Mouse (Mus musculus): ENCODE measurements around the gene Epm2aip1. TPM values are rescaled to one million over a fixed set of nuclear protein-coding genes. Genes with fewer than 3 reads are reported as not detected.
A peak's percentile ranks its signal among the peaks of the same experiment; 100 is the strongest.

Epm2aip1 gene
- polyA plus RNA-seq, 1 experiment from 2014 or later: 29.7 TPM

DNA sequence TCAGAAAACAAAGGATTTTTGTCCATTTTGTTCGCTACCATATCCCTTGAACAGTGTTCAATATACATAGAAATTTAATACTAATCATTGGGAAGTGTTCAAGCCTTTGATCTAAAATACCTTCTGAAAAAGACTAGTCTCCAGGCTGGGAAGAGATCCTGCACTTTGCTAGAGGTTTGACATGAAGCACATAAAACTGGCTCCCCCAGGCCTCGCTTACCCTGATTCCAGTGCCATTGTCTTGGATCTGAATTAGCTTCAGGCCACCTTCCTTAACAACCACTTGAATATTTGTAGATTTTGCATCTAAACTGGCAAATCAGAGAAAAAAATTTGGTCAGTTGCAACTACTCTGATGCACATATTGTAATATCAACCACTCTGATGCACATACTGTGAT lies 3.7 kb upstream of the Epm2aip1 start:
- DNase-seq (ENCODE audit: low spot score): no peak
- Histone ChIP-seq H3K9me3 (no peaks in the 10 kb centered on the region), H3K4me3 (no peak overlapping the region), H3K27ac (replicated peaks) (no peak overlapping the region), H3K4me1 (peaks cover 15% of the 10 kb centered on the region), H3K36me3 (replicated peaks) (peaks cover 48% of the 10 kb centered on the region), H3K27me3 (replicated peaks; ENCODE audit: low read depth, poor library complexity, severe bottlenecking) (no peaks in the 10 kb centered on the region)
- 96% methylated on average over 2 of the region's 2 CpGs for WGBS

DNA sequence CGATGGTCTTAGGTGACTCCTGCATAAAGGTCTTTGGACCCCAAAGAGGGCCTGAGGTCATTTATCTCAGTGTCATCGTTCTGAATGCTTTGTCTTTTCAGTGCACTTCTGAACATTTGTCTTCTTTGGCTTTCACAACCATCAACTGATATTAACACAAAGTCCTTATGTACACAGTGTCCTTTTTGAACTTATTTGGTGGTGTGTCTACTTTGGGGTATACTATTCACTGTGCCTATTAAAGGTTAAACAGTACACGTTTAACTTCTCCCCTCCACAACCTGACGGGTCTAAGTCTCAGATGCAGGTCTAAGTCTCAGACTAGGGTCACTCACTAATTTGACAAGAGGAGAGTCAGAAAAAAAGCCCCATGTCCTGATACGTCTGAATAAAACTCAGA lies 1.1 kb upstream of the Epm2aip1 start:
- 18% methylated on average over 5 of the region's 5 CpGs for WGBS

DNA sequence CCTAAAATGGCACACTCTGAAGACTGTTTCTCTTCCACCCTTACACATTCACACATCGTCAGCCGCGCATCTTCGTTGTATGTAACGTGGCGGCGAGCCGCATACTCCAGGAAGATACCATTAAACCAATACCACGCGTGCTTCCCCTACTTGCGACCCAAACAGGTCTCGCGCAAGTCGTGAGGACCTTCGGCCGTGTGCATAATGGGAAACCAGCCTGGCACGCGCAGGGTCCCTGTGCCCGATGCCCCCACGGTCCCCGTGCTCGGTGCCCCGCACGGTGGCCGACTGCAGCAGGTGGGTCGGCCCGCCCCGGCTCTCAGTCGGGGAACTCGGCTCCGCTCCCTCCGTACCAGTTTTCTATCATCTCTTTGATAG lies 684 bp upstream of the Epm2aip1 start:
- H3K4me1 ChIP-seq: peaks cover 44% of the 10 kb centered on the region
- H3K36me3 ChIP-seq (replicated peaks): peaks cover 51% of the 10 kb centered on the region
- H3K9me3 ChIP-seq: no peaks in the 10 kb centered on the region
- peak overlapping the region; percentile 69 for H3K4me3 ChIP-seq
- peak overlapping the region; percentile 96 for H3K27ac ChIP-seq (replicated peaks)
- no peak for DNase-seq (ENCODE audit: low spot score)
- no peaks in the 10 kb centered on the region for H3K27me3 ChIP-seq (replicated peaks; ENCODE audit: low read depth, poor library complexity, severe bottlenecking)
- WGBS: under 1% methylated on average over 32 of the region's 32 CpGs

More for the DNA sequence above, 1.1 kb upstream of the Epm2aip1 start:
- no peak for DNase-seq (ENCODE audit: low spot score)
- peaks cover 41% of the 10 kb centered on the region for H3K4me1 ChIP-seq
- H3K27ac ChIP-seq (replicated peaks): peak overlapping the region; percentile 96
- no peaks in the 10 kb centered on the region for H3K27me3 ChIP-seq (replicated peaks; ENCODE audit: low read depth, poor library complexity, severe bottlenecking)
- no peaks in the 10 kb centered on the region for H3K9me3 ChIP-seq
- peaks cover 49% of the 10 kb centered on the region for H3K36me3 ChIP-seq (replicated peaks)
- peak overlapping the region; percentile 69 for H3K4me3 ChIP-seq

DNA sequence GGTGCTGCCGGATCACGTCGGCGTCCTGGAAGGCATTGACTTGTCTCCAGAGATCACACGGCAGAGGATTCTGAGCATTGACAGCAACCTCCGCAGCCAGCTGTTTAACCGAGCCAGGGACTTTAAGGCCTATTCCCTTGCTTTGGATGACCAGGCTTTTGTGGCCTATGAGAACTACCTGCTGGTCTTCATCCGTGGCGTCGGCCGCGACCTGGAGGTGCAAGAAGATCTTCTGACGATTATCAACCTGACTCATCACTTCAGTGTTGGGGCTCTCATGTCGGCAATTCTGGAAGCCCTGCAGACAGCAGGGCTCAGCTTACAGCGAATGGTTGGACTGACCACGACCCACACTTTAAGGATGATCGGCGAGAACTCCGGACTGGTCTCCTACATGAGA lies 627 bp downstream of the Epm2aip1 start:
- Histone ChIP-seq H3K27me3 (replicated peaks; ENCODE audit: low read depth, poor library complexity, severe bottlenecking) (no peaks in the 10 kb centered on the region), H3K4me3 (peak overlapping the region; percentile 69), H3K9me3 (no peaks in the 10 kb centered on the region), H3K27ac (replicated peaks) (peak overlapping the region; percentile 96), H3K4me1 (peaks cover 50% of the 10 kb centered on the region), H3K36me3 (replicated peaks) (peaks cover 51% of the 10 kb centered on the region)
- no peak for DNase-seq (ENCODE audit: low spot score)
- 17% methylated on average over 19 of the region's 19 CpGs for WGBS

DNA sequence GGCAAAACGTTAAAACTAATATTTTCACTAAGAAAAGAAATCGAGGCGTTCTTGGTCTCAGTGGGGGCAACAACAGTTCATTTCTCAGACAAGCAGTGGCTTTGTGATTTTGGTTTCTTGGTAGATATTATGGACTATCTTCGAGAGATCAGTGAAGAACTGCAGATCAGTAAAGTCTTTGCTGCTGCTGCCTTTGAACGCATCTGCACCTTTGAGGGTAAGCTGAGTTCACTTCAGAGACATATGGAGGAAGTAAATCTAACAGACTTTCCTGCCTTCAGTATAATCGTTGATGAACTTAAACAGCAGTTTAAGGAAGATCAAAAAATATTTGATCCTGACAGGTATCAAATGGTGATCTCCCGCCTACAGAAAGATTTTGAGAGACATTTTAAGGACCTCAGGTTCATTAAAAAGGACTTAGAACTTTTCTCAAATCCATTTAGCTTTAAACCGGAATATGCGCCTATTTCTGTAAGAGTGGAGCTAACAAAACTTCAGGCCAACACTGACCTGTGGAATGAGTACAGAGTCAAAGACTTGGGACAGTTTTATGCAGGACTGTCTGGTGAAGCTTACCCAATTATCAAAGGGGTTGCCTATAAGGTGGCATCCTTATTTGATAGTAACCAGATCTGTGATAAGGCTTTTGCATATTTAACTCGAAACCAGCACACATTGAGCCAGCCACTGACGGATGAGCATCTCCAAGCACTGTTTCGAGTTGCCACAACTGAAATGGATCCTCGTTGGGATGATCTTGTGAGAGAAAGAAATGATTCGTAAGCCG lies 1.5 kb downstream of the Epm2aip1 start:
- Histone ChIP-seq H3K27me3 (replicated peaks; ENCODE audit: low read depth, poor library complexity, severe bottlenecking) (no peaks in the 10 kb centered on the region), H3K27ac (replicated peaks) (no peak overlapping the region), H3K36me3 (replicated peaks) (peaks cover 51% of the 10 kb centered on the region), H3K4me1 (peaks cover 50% of the 10 kb centered on the region), H3K4me3 (peak overlapping the region; percentile 69), H3K9me3 (no peaks in the 10 kb centered on the region)
- no peak for DNase-seq (ENCODE audit: low spot score)
- 82% methylated on average over 15 of the region's 15 CpGs for WGBS

DNA sequence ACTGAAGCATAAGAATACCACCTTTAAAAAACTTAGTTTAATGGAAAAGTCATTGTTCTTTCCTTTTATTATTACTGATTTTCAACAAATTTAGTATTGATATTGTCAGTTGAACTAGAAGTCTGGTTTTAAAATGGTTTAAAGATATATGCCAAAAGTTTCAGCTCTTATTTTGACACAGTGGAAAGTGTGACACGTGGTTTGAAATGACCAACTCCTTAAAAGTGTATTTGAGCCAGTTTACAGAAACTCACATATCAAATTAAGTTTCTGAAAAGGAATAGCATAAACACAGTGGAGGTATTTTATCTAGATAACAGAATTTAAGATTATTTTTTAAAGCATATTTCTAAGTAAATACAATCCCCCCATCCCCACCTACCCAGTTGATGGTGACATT lies 2.2 kb downstream of the Epm2aip1 start:
- Histone ChIP-seq H3K27ac (replicated peaks) (no peak overlapping the region), H3K9me3 (no peaks in the 10 kb centered on the region), H3K36me3 (replicated peaks) (peaks cover 59% of the 10 kb centered on the region), H3K4me3 (peak overlapping the region; percentile 69), H3K4me1 (peaks cover 50% of the 10 kb centered on the region), H3K27me3 (replicated peaks; ENCODE audit: low read depth, poor library complexity, severe bottlenecking) (no peaks in the 10 kb centered on the region)
- DNase-seq (ENCODE audit: low spot score): no peak
- 90% methylated on average over 1 of the region's 1 CpGs for WGBS

DNA sequence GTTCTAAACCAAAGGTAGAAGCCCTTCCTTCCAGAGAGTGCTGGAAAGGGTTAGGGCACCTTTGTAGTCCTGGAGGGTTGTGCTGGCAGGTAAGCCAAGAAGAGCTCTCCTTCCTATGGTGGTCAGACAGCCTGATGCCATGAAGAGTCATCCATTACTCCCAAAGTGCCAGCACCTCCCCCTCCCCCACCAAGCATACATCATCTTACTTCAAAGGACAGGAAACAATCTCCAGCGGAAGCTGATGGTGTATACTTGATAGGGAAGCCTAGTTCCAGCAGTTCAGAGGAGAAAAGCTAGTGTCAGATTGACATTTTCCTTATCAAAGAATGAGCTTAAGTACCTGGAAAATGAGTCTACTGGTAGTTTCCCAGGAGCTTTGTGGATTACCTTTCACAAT lies 3.4 kb downstream of the Epm2aip1 start:
- H3K4me1 ChIP-seq: peaks cover 47% of the 10 kb centered on the region
- peak overlapping the region; percentile 69; the same call in 1 of the 2 replicates for H3K4me3 ChIP-seq
- 49% methylated on average over 1 of the region's 1 CpGs for WGBS

DNA sequence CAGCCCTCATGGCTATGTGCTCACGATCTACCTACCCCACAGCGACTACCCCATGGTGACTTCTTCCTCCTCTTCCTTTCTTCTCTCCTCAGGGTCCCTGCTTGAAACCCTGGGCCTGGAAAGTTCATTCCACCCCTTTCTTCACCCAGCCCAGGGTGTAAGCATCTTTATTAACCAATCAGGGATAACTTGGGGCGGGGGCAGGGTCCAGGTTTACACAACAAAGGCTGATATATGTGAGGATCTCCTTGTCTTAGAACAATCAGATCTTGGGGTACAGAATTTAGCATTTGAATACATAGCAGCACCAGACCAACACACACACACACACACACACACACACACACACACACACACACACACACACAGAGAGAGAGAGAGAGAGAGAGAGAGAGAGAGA lies 13.3 kb downstream of the Epm2aip1 start:
- no peak for DNase-seq (ENCODE audit: low spot score)
- H3K36me3 ChIP-seq (replicated peaks): no peaks in the 10 kb centered on the region
- 36% methylated on average over 3 of the region's 3 CpGs for WGBS

More for the DNA sequence above, 3.4 kb downstream of the Epm2aip1 start:
- H3K27ac ChIP-seq (replicated peaks): no peak overlapping the region
- H3K36me3 ChIP-seq (replicated peaks): peaks cover 69% of the 10 kb centered on the region
- H3K27me3 ChIP-seq (replicated peaks; ENCODE audit: low read depth, poor library complexity, severe bottlenecking): no peaks in the 10 kb centered on the region
- no peaks in the 10 kb centered on the region for H3K9me3 ChIP-seq
- DNase-seq (ENCODE audit: low spot score): peak; percentile 21

DNA sequence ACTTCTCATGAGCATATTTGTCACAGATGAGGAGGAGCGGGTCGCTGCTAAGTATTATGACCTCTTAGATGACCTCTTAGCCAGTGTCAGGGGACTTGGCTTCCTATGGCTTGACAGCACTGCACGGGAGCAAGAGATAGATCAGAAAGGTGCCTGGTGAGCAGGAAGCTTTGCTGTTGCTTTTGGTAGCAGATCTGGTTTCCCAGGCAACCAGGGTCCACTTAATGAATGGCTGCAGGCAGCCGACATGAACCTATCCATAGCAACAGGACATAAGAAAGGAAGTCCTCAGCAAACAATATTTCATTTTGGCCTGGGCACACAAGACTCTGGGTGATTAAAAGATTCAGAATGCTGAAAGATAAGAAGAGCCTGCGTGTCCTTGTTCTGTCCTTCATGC lies 13.9 kb downstream of the Epm2aip1 start:
- Histone ChIP-seq H3K4me1 (peaks cover 19% of the 10 kb centered on the region), H3K27ac (replicated peaks) (no peak overlapping the region), H3K9me3 (no peaks in the 10 kb centered on the region), H3K36me3 (replicated peaks) (no peaks in the 10 kb centered on the region), H3K27me3 (replicated peaks; ENCODE audit: low read depth, poor library complexity, severe bottlenecking) (no peaks in the 10 kb centered on the region), H3K4me3 (no peak overlapping the region)
- DNase-seq (ENCODE audit: low spot score): peak; percentile 46
- WGBS: 26% methylated on average over 5 of the region's 5 CpGs

More for the DNA sequence above, 13.3 kb downstream of the Epm2aip1 start:
- H3K27me3 ChIP-seq (replicated peaks; ENCODE audit: low read depth, poor library complexity, severe bottlenecking): no peaks in the 10 kb centered on the region
- peaks cover 17% of the 10 kb centered on the region for H3K4me1 ChIP-seq
- no peak overlapping the region for H3K4me3 ChIP-seq
- no peak overlapping the region for H3K27ac ChIP-seq (replicated peaks)
- H3K9me3 ChIP-seq: no peaks in the 10 kb centered on the region

DNA sequence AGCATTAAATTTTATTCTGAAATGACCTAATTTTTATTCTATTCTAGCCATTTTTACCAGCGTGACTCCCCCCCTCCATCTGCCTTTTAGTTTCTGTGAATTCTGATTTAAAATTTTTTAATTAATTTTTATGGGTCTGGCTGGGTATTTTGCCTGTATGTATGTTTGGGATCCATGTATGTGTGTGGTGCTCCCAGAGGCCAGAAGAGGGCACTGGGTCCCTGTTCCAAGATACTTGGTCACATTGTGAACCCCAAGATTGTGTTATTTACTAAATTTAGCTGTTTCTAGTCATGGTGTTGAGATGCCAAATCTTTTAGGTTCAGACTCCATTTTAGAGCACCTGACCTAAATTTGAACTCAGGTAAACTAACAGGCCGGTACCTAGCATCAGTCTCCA lies 14.7 kb downstream of the Epm2aip1 start:
- DNase-seq (ENCODE audit: low spot score): no peak
- H3K9me3 ChIP-seq: no peaks in the 10 kb centered on the region
- no peaks in the 10 kb centered on the region for H3K36me3 ChIP-seq (replicated peaks)
- no peak overlapping the region for H3K27ac ChIP-seq (replicated peaks)
- WGBS: 83% methylated on average over 2 of the region's 2 CpGs
- no peak overlapping the region for H3K4me3 ChIP-seq
- H3K27me3 ChIP-seq (replicated peaks; ENCODE audit: low read depth, poor library complexity, severe bottlenecking): no peaks in the 10 kb centered on the region
- H3K4me1 ChIP-seq: peaks cover 19% of the 10 kb centered on the region

DNA sequence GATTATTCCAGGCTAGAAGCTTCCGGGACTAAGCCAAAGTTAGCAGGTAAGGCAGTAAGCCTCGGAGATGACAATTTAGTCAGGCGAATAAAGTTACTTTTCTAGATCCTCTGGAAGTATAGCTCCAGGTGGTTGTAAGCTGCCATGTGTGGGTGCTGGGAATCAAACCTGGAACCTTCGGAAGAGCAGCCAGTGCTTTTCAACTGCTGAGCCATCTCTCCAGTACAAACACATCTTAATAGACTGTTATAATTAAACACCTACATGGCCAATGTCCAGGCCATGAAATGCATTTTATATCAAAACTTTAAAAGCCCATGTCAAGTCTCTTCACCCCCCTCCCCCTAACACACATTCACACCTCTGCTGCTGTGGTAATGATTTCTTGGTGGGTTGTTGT lies 16.2 kb downstream of the Epm2aip1 start:
- H3K36me3 ChIP-seq (replicated peaks): no peaks in the 10 kb centered on the region
- no peak overlapping the region for H3K27ac ChIP-seq (replicated peaks)
- no peak overlapping the region for H3K4me3 ChIP-seq
- H3K4me1 ChIP-seq: peaks cover 19% of the 10 kb centered on the region
- H3K27me3 ChIP-seq (replicated peaks; ENCODE audit: low read depth, poor library complexity, severe bottlenecking): 0 out of 2 replicates have a peak, but pooled peaks cover 3% of the 10 kb centered on the region
- no peak for DNase-seq (ENCODE audit: low spot score)
- WGBS: 93% methylated on average over 4 of the region's 4 CpGs
- no peaks in the 10 kb centered on the region for H3K9me3 ChIP-seq

DNA sequence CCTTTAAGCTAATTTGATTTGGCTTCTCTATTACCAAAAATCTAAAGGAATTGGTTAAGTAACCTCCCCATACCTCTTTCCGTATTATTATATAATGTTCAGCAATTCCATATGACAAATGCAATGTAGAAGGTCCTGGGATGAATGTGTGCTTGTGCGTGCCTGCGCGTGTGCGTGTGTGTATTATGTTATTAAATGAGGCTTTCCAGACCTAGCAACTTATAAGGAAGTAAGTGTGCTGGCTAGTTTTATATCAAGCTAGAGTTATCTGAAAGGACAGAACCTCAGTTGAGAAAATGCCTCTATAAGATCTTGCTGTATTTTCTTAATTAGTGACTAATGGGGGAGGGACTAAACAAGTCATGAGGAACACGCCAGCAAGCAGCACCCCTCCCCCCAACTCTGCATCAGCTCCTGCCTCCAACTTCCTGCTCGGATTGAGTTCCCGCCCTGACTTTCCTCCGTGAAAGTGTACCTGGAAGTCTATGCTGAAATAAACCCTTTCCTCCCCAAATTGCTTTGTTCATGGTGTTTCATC lies 17.6 kb downstream of the Epm2aip1 start:
- no peaks in the 10 kb centered on the region for H3K9me3 ChIP-seq
- DNase-seq (ENCODE audit: low spot score): peak; percentile 63
- H3K27ac ChIP-seq (replicated peaks): peak overlapping the region; percentile 75
- peak overlapping the region; percentile 39 for H3K4me3 ChIP-seq
- WGBS: 52% methylated on average over 9 of the region's 9 CpGs
- H3K27me3 ChIP-seq (replicated peaks; ENCODE audit: low read depth, poor library complexity, severe bottlenecking): 0 out of 2 replicates have a peak, but pooled peaks cover 3% of the 10 kb centered on the region
- no peaks in the 10 kb centered on the region for H3K36me3 ChIP-seq (replicated peaks)
- peaks cover 19% of the 10 kb centered on the region for H3K4me1 ChIP-seq

DNA sequence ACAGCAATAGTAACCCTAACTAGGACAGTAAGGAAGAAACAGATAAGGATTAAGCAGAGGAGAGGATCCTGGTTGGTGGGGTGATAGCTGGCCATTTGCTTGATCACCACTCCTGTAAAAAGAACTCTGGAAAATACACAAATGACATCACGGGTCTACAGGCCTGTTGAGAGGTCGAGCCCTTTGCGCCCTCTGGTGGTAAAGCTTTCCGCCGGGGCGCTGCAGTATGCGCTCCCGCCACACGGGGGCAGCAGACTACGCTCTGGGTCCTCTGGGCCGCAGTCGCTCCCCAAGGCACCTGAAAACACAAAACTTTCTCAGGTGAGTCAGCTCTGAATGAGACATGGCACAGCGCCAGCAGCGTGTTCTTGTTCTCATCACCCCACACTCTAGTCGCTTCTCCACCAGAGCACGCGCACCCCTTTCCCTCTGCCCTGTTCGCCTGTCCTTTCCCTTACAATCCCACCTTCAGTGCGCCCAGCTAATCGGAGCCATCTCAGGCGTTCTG lies 18.2 kb downstream of the Epm2aip1 start:
- DNase-seq (ENCODE audit: low spot score): peak; percentile 94
- 17% methylated on average over 21 of the region's 21 CpGs for WGBS
- Histone ChIP-seq H3K9me3 (no peaks in the 10 kb centered on the region), H3K27me3 (replicated peaks; ENCODE audit: low read depth, poor library complexity, severe bottlenecking) (0 out of 2 replicates have a peak, but pooled peaks cover 3% of the 10 kb centered on the region), H3K4me3 (peak overlapping the region; percentile 39), H3K4me1 (peaks cover 19% of the 10 kb centered on the region), H3K27ac (replicated peaks) (peak overlapping the region; percentile 75), H3K36me3 (replicated peaks) (no peaks in the 10 kb centered on the region)
